Mouse (Mus musculus) liver, embryonic 16.5 days (tissue): Measurements from ENCODE around the gene Aagab. TPM values are rescaled to one million over a fixed set of nuclear protein-coding genes. Genes with fewer than 3 reads are reported as not detected.
A peak's percentile ranks its signal among the peaks of the same experiment; 100 is the strongest.

Experiments
- ATAC-seq: fragments of 200-750 bp; cut with Nextera tagmentation; 2 replicates; pipeline ENCODE4 v1.8.0; 2017; ENCODE audit warnings: low read depth, mild to moderate bottlenecking, moderate number of reproducible peaks, moderate library complexity
- H3K27ac ChIP-seq: fragments of 300-500 bp; sonication (generic); 2 replicates; pipeline ENCODE4 v1.5.1; 2014; ENCODE audit warnings: mild to moderate bottlenecking, low read length
- H3K27me3 ChIP-seq: fragments of 300-500 bp; sonication (generic); 2 replicates; pipeline ENCODE4 v1.6.1; 2014; ENCODE audit warnings: low read depth, low read length, mixed read lengths; ENCODE audit not compliant: control insufficient read depth, insufficient read depth
- H3K36me3 ChIP-seq: fragments of 300-500 bp; sonication (generic); 2 replicates; pipeline ENCODE4 v1.6.1; 2014; ENCODE audit warnings: mild to moderate bottlenecking; ENCODE audit not compliant: control insufficient read depth, insufficient read depth
- H3K4me1 ChIP-seq: fragments of 300-500 bp; sonication (generic); 2 replicates; pipeline ENCODE4 v1.6.1; 2014; ENCODE audit warnings: low read depth, low read length, mixed read lengths; ENCODE audit not compliant: control insufficient read depth
- H3K4me2 ChIP-seq: fragments of 300-500 bp; sonication (generic); 2 replicates; pipeline ENCODE4 v1.6.1; 2014; ENCODE audit warnings: low read depth, low read length, mixed read lengths
- H3K4me3 ChIP-seq: fragments of 300-500 bp; sonication (generic); 2 replicates; pipeline ENCODE4 v1.5.1; 2014; ENCODE audit warnings: low read depth, mild to moderate bottlenecking, low read length
- H3K9ac ChIP-seq: fragments of 300-500 bp; sonication (generic); 2 replicates; pipeline ENCODE4 v1.6.1; 2014; ENCODE audit warnings: low read depth, low read length
- H3K9me3 ChIP-seq: fragments of 300-500 bp; sonication (generic); replicated peaks from 2 replicates; pipeline ENCODE4 v1.6.1; 2016; ENCODE audit warnings: low read length; ENCODE audit not compliant: control insufficient read depth
- WGBS: fragments of 180-500 bp; shearing (Covaris S2); extraction: QIAGEN DNeasy Blood & Tissue Kit; methylation state at CpG from one replicate; pipeline ENCODE4 v1.1.7; 2014; ENCODE audit not compliant: insufficient replicate concordance; 5-methylcytosine and 5-hydroxymethylcytosine counted together
- polyA plus RNA-seq: library from polyadenylated mRNA; unstranded; fragments of >200 nt; fragmentation: Nextera tagmentation; extraction: Ambion mirVana; gene quantifications from 2 replicates; pipeline ENCODE4 v1.2.1, GENCODE M21; 2015

Gene Aagab
- polyA plus RNA-seq, 1 experiment from 2014 or later, result 14.2 TPM

GRCm38 (mm10) chr9:63682301-63682700 is 79.8 kb downstream of the Aagab start:
- ATAC-seq, result peak; percentile 24; the same call in 1 of the 2 replicates
- 20% methylated on average over 9 of the region's 9 CpGs for WGBS
- no peak overlapping the region for H3K27ac ChIP-seq

GRCm38 (mm10) chr9:63682943-63683342 is 80.5 kb downstream of the Aagab start:
- WGBS, result 70% methylated on average over 2 of the region's 2 CpGs
- no peak overlapping the region for H3K4me3 ChIP-seq
- no peak for ATAC-seq

More at GRCm38 (mm10) chr9:63682301-63682700, 79.8 kb downstream of the Aagab start:
- no peaks in the 10 kb centered on the region for H3K36me3 ChIP-seq
- no peak overlapping the region for H3K4me2 ChIP-seq
- H3K27me3 ChIP-seq, result no peaks in the 10 kb centered on the region
- H3K9ac ChIP-seq, result no peak overlapping the region
- H3K4me3 ChIP-seq, result no peak overlapping the region
- H3K9me3 ChIP-seq, result no peaks in the 10 kb centered on the region
- H3K4me1 ChIP-seq, result peaks cover 5% of the 10 kb centered on the region

GRCm38 (mm10) chr9:63684277-63684676 is 81.8 kb downstream of the Aagab start:
- 71% methylated on average over 6 of the region's 6 CpGs for WGBS
- H3K9me3 ChIP-seq, result no peaks in the 10 kb centered on the region
- ATAC-seq, result no peak
- no peak overlapping the region for H3K9ac ChIP-seq
- no peaks in the 10 kb centered on the region for H3K36me3 ChIP-seq
- H3K27ac ChIP-seq, result no peak overlapping the region
- H3K4me2 ChIP-seq, result no peak overlapping the region
- no peaks in the 10 kb centered on the region for H3K27me3 ChIP-seq
- H3K4me3 ChIP-seq, result no peak overlapping the region
- peaks cover 5% of the 10 kb centered on the region for H3K4me1 ChIP-seq

More at GRCm38 (mm10) chr9:63682943-63683342, 80.5 kb downstream of the Aagab start:
- no peak overlapping the region for H3K4me2 ChIP-seq
- peaks cover 5% of the 10 kb centered on the region for H3K4me1 ChIP-seq
- H3K36me3 ChIP-seq, result no peaks in the 10 kb centered on the region
- H3K9ac ChIP-seq, result no peak overlapping the region
- H3K27ac ChIP-seq, result no peak overlapping the region
- H3K27me3 ChIP-seq, result no peaks in the 10 kb centered on the region
- H3K9me3 ChIP-seq, result no peaks in the 10 kb centered on the region

- no peaks in the 10 kb centered on the region for H3K36me3 ChIP-seq
- H3K9ac ChIP-seq, result no peak overlapping the region
- H3K9me3 ChIP-seq, result no peaks in the 10 kb centered on the region
- ATAC-seq, result no peak
- H3K4me3 ChIP-seq, result no peak overlapping the region
- H3K4me2 ChIP-seq, result no peak overlapping the region
- H3K4me1 ChIP-seq, result peaks cover 5% of the 10 kb centered on the region
- H3K27me3 ChIP-seq, result no peaks in the 10 kb centered on the region
- no peak overlapping the region for H3K27ac ChIP-seq
- WGBS, result 77% methylated on average over 5 of the region's 5 CpGs
Measured at GRCm38 (mm10) chr9:63685352-63685751, 82.9 kb downstream of the Aagab start.

- ATAC-seq, result no peak
- H3K4me2 ChIP-seq, result no peak overlapping the region
- no peaks in the 10 kb centered on the region for H3K27me3 ChIP-seq
- H3K4me1 ChIP-seq, result peaks cover under 1% of the 10 kb centered on the region
- no peaks in the 10 kb centered on the region for H3K36me3 ChIP-seq
- H3K9me3 ChIP-seq, result no peaks in the 10 kb centered on the region
- no peak overlapping the region for H3K27ac ChIP-seq
- no peak overlapping the region for H3K4me3 ChIP-seq
- WGBS, result 69% methylated on average over 7 of the region's 7 CpGs
- H3K9ac ChIP-seq, result no peak overlapping the region
Measured at GRCm38 (mm10) chr9:63687413-63688015, 85.1 kb downstream of the Aagab start.

- H3K27ac ChIP-seq, result no peak overlapping the region
- WGBS, result 38% methylated on average over 1 of the region's 1 CpGs
- ATAC-seq, result no peak
Measured at GRCm38 (mm10) chr9:63690511-63690910, 88.1 kb downstream of the Aagab start.

GRCm38 (mm10) chr9:63691960-63692359 is 89.5 kb downstream of the Aagab start:
- Histone ChIP-seq H3K36me3 (no peaks in the 10 kb centered on the region), H3K9me3 (no peaks in the 10 kb centered on the region), H3K4me1 (peaks cover 7% of the 10 kb centered on the region), H3K27me3 (no peaks in the 10 kb centered on the region), H3K4me3 (no peak overlapping the region), H3K9ac (no peak overlapping the region), H3K27ac (no peak overlapping the region), H3K4me2 (no peak overlapping the region)
- WGBS, result 61% methylated on average over 2 of the region's 2 CpGs
- no peak for ATAC-seq

More at GRCm38 (mm10) chr9:63690511-63690910, 88.1 kb downstream of the Aagab start:
- Histone ChIP-seq H3K4me1 (no peaks in the 10 kb centered on the region; the same call in 1 of the 2 replicates), H3K27me3 (no peaks in the 10 kb centered on the region), H3K36me3 (no peaks in the 10 kb centered on the region), H3K4me2 (no peak overlapping the region), H3K9ac (no peak overlapping the region), H3K4me3 (no peak overlapping the region), H3K9me3 (no peaks in the 10 kb centered on the region)

Other genes with a start within 250 kb of the Aagab start
- 7.7 and 7.8 TPM in 2 replicates for gene Map2k5, start 224.8 kb upstream of the Aagab start, polyA plus RNA-seq
- 21.5 and 22.6 TPM in 2 replicates for gene 2300009A05Rik, start 203.4 kb upstream of the Aagab start, polyA plus RNA-seq
- gene Iqch, start 167 bp upstream of the Aagab start, polyA plus RNA-seq, result 0.02 TPM in 1 of 2 replicates, not detected in the other
- 2.7 TPM in 2 replicates for gene Smad3, start 155.3 kb downstream of the Aagab start, polyA plus RNA-seq